Mouse (Mus musculus) testis, adult 2 months (tissue): ENCODE data around the gene Adamts9.

ENCODE experiments used
- CTCF ChIP-seq: fragments of 200-500 bp; IDR thresholded peaks from 2 replicates; pipeline ENCODE4 v1.5.1; 2012; ENCODE audit warnings: low read depth, mild to moderate bottlenecking, inconsistent platforms, low read length, moderate library complexity; ENCODE audit not compliant: control insufficient read depth, insufficient read depth, insufficient replicate concordance
- POLR2A ChIP-seq: fragments of 200-500 bp; IDR thresholded peaks from 2 replicates; pipeline ENCODE4 v1.6.1; 2012; ENCODE audit warnings: low read depth, mild to moderate bottlenecking, inconsistent platforms, low read length, moderate library complexity; ENCODE audit not compliant: control insufficient read depth

GRCm38 (mm10) chr6:92877236-92877635 is 66.1 kb downstream of the Adamts9 start:
- TF ChIP-seq POLR2A: no peak
- no peak for TF ChIP-seq CTCF
